Mouse (Mus musculus): ENCODE measurements around the gene Gm1043.

Gene Gm1043

DNA sequence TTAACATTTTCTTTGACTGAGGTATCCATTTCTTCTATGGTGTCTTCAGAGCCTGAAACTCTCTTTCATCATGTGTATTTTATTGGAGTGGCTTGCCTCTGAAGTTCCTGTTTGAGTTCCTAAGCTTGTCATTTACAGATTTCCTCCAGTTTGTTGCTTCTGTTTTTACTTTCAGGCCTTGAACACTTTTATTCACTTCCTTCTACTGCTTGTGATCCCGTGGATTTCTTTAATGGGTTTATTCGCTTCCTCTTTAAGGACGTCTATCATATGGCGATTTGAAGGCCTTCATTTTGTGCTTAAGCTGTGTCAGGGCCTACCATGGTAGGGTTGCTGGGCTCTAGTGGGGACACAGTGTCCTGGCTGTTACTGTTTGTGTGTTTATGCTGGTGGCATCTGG, 11.5 kb upstream of the Gm1043 start:
- no peak for DNase-seq

DNA sequence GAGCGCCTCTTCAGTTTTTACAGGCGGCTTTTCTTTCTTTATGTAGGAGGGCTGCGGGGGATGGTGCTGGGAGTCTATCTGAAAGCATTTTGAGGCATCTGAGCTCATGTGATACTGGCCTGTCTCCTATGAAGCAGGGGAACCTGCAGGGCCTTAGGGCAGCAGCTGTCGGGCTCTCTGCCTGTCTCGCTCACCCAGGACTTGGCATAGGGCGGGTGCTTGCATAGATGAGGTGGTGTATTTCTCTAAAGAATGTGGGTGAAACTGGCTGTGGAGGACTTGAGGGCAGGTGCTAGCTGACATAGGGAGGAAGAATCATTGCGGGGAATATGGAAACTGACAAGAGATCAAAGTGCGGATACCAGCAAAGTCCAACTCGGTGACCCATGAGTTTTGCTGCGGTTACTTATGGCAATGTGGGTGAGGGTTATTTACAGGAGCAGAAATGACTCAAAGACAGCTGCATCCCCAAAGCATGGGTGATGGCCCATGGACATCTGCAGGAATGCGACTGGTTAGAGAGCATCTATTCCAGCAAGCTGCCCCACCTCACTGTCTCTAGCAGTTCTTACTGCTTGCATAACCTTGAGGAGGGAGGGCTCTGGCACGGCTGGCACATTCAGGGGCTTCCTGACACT, 8.4 kb upstream of the Gm1043 start:
- peak in 1 of 2 experiments; percentile 19 for DNase-seq

DNA sequence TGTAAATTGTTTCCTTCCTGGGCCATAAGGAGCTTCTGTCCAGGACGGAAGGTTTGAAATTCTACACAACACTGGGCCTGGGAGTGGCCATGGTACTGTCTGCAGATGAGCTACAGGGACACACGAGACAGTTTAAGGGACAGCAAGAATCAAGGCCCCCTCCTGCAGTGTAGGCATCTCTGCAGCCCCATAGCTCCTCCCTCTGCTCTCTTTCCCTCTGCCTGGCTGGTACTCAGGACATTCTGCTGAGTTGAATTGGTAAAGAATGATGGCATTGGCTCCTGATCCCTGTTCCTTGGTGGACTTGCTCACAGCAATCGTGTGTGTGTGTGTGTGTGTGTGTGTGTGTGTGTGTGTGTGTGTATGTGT, 7.9 kb upstream of the Gm1043 start:
- no peak for DNase-seq

DNA sequence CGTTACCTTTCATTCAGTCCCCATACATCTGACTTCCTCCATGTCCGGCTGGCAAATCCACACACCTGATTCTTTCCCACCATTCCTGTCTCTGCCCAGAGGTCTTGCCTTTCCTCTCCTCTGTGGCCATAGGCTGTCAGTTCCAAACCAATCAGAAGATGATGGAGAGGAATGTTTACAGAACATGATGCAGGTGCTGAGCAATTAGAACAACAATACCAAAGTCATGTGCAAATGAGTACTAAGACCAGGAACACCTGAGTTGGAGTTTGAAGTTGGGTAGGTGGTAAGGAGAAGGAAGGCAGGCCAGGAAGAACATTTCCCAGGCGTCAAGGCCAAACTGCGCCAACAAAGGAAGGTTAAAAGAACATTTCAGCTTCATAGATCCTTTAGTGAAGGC, 5.7 kb upstream of the Gm1043 start:
- DNase-seq: no peak

DNA sequence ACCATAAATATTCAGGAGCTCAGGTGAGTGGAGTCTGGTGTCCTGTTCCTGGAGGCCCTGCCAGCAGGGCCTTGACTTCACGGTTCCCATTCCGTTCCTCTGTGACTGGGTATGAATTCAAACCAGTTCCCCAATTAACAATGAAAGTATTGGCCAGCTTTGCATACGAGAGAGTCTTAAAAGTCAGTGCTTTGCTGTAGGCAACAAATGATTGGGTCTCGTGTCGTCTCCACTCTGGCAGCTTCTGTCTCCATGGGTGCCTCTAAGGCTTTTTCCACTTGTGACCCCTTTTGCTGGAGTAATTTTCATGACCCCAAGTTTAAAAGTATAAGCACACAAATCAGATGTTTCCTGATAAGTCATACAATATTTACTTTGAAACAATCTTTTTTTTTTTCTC, 4.6 kb upstream of the Gm1043 start:
- no peak for DNase-seq

DNA sequence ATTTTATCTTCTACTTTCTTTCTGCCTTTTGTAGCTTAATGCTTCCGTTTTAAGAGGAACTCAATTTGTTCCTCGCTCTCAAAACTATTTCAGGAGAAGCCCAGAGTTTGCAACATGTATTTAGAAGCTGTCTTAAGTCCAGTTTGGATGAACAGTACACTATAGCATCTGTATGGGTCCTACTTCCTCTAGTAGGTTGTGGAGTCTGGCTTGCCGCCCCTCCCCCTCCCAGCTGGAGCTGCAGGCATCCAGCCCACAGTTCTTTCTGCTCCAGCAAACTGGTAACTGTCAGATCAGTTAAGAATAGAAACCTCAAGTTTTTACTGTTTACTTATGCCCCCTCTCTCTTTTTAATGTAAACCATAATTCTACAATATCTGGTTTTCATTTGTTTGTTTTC, 2.8 kb upstream of the Gm1043 start:
- peak; percentile 36 to 65 for DNase-seq

DNA sequence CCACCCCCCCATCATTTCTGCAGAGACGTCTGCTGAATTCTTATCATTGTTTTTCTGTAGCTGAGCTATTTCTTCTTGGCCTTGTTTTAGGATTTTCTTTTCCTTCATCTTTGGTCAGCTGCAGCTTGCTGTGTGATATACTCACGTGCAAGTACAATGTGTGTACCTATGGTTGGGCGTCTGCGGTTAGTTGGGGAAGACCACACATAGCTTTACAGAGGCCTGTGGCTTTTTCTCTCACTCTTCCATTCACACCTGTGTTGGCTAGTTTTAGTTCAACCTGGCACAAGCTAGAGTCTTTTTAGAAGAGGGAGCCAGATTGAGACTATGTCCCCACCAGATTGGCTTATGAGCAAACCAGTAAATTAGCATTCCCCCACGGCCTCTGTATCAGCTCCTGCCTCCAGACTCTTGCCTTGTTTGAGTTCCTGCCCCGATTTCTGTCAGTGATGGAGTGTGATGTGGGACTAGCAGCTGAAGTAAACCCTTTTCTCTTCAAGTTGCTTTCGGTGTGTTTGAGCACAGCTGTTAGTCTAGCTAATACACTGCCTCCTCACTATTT, 1.9 kb upstream of the Gm1043 start:
- no peak for DNase-seq

DNA sequence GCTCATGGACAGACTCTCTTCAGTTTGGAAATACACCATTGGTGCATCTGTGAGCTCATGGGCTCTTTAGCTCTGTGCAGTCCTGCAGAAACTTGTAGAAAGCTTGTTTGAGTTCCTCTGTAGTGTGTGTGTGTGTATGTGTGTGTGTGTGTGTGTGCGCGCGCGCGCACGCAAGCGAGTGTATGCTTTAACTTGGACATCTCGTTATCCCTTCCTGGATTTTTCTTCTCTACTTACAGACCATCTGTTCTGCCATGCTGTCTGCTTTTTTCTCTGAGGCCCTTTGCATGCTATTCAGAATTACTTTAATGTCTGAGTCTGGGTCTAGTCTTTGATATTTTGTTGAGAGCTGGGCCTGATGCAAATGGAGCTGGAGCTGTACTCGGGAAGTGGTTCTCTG, 1.3 kb upstream of the Gm1043 start:
- DNase-seq: no peak

DNA sequence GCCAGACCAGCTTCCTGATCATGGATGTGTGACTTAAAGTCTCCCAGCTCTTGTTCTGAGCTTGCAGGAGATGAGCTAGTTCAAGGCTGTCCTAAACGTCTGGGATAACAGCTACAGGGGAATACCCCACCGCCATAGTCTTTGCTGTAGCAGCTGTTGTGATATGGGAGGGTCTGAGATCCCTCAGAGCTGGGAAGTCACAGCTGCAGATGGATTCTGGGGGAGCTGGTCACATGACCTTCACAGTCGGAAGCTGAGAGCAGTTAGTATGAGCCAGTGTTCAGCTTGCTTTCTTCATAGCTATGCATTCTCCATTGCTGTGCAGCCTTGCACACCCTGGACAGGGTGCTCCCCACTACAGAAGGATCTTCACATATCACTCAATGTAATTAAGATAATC, 748 bp downstream of the Gm1043 start:
- DNase-seq: no peak

DNA sequence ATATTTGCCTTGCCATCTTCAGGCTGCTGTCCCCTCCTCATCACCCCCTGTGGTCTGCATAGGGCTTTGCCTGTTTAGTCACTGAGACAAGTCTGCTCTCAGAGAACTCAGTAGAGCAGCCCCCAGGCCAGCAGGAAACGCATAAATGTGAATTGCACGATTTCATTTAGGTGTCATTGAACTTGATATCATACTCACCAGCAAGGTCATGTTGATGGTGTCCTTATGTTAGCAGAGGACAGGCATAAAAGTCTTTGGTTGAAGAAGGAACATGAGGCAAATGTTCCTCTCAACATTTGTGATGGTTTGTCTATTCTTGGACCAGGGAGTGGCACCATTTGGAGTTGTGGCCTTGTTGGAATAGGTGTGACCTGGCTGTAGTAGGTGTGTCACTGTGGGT, 2.6 kb downstream of the Gm1043 start:
- no peak for DNase-seq

DNA sequence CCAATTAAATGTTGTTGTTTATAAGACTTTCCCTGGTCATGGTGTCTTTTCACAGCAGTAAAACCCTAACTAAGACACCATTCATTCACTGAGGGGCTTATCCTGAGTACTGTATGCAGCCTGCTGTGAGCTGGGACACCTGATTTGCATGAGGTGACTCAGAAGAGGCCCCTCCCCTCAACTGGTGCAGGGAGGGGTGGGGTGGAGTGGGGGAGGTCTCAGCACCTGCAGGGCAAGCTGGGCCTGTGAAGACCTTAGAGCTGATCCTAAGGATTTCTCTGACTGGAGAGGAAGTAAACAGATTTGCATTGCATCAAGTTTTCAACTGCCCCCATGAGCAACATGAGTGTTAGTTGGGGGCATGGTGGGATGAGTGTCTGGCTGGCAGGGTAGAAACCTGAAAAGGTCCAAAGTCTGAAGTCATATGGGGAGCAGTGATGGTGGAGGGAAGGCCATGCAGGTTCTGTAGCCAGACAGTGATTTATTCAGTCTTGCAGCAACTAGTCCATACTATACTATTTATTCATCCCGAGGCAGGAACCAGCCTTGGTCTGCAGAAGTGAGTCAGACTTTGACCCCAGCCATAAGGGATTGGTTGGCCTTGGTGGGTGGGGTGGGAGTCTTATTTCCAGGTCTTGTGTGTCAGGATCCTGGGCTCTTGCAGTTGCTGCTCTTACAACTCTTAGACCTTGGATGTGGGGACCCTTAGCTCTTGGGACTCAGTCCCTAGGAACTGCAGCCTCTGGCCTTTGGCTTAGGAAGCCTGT, 3.4 kb downstream of the Gm1043 start:
- DNase-seq: no peak

DNA sequence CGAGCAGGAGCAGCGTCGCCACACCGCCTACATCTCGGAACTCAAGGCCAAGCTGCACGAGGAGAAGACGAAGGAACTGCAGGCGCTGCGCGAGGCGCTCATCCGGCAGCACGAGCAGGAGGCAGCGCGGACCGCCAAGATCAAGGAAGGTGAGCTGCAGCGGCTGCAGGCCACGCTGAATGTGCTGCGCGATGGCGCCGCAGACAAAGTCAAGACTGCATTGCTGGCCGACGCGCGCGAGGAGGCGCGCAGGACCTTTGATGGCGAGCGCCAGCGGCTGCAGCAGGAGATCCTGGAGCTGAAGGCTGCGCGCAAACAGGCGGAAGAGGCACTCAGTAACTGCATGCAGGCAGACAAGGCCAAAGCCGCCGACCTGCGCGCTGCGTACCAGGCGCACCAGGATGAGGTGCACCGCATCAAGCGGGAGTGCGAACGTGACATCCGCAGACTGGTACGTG, 6.0 kb downstream of the Gm1043 start:
- DNase-seq: peak; percentile 70 to 75

DNA sequence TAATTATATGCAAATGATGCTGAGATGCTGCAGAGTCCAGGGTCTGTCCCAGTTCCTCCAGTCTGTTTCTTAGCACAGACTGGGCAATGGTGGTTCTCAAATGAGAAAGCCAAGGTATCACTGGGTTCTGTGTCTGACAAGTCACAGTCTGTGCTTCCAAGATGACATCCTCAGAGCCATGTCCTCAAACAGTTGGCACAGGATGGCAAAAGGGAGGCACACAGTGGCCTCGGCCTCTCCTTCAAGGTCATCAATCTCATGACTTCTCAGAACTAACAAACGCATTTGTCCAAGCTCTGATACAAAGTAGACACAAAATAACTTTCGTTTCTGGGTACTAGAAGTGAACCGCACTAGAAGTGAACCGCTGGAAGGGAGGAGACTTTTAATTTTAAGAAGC, 9.8 kb downstream of the Gm1043 start:
- no peak for DNase-seq

DNA sequence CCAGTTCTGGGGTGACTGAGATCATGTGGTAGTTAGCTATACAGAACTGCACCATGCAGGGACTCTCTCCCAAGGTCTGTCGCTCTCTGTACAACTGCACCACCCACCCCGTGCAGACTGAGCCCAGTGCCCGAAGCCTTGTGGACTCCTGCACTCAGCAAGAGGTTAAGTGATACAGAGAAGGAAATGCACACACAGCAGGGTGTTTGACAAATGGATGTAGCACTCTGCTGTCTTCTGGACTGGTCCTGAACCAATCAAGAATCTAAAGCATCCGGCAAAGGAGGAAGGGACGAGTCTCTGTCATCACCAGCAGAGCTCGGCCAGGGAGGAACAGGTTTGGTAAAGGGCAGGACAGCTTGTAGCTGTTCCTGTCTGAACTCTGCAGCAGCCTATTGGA, 12.4 kb downstream of the Gm1043 start:
- DNase-seq: no peak

DNA sequence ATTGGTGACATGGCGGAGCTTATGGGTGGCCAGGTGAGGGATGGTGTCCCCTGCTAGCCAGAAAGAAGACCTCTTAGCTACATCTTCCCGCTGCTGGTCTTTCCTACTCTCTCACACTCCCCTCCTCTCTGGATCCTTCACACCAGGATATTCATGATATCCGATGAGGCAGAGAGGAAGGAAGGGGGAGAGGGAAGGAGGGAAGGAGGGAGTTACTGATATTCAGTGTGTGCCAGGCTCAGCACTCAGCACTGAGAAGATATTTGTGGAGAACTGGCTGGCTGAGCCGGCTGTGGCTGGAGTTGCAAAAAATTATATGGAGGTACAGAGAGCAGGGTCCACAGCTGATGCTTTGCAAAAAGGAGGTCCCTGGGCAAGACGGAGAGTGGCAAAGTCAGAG, 15.6 kb downstream of the Gm1043 start:
- DNase-seq: no peak

DNA sequence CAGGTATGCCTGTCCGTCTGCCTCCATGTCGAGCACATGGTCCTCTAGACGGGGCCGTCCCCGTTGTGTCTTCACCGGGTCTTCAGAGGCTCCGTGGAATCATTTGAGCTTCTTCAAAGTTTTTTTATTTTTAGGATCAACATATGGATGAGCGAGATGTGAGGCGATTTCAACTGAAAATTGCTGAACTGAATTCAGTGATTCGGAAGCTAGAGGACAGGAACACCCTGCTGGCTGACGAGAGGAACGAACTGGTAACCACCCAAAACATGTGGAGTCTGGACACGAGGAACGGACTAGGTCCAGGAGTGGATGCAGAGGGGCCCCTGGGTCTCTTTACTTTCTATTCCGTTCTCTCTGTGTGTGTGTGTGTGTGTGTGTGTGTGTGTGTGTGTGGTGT, 16.5 kb downstream of the Gm1043 start:
- no peak for DNase-seq

DNA sequence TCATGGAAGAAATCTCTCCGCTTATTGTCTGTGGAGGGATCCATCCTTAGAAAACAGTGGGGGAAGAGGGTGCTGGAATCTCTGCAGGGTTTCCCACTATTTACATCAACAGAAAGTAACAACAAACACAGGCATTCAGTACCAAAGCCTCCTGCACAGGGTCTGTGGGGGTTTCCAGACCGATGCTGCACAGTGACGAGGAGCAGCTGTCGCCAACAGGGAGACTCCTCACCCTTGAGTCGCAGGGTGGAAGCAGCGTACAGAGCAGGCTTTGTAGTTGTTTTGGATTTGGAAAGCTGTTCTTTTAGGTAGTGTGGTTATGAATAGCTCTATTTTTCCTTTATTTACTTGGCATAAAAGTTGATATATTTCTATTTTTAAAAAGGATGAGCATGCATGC, 16.9 kb downstream of the Gm1043 start:
- DNase-seq: no peak

DNA sequence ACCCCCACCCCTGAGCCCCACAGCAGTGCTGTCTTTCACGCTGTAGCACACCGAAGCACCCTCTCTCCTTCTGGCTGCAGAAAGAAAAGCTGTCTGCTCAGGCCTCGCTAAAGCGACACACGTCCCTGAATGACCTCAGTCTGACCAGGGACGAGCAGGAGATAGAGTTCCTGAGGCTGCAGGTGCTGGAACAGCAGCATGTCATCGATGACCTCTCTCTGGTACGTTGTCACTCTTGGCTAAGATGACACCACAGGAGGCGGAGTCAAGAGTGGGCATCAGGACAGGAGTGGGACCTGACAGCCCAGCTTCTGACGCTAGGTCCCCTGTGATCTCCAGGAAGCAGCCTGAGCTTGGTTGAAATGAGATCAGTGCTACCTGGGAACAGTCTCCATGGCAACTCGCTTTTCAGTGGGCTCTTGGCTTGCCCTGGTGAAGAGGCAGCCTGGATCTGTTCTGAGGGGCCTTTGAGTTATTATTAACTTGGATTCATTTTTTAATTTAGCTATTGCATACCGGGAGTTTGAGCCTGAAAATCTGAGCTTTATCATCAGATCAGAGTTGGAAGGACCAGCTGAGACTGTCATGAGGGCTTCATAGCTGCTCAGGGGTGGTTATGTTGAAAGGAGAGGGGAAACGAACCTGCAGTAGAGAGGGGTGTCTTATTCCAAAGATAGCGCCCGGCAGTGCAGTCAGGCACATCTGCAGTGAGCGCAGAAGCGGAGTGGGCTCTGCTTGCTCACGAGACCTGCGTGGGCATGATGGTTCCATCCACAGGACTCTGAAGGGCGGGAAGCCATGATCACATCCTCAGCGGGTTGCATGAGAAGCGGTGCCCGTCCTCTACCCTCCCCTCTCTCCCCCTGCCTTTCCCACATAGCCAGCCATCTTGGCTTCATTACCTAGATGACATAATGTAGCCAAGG, 20.6 kb downstream of the Gm1043 start:
- no peak for DNase-seq

DNA sequence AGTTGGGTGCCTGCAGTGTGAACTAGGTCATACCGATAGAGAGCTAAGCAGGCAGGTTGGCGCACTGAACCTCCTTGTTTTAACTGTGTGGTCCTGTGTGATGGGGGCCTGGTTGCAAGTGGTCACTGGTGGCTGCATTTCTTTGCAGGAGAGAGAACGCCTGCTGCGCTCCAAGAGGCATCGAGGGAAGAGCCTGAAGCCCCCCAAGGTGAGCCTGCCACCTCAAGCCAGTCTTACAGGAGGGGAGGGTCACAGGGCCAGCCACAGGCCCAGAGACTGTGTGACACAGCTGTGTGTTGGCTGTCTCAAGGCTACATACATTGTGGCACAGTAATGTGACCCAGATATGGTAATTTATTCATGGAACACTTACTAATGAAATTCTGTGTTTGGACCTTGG, 21.9 kb downstream of the Gm1043 start:
- DNase-seq: no peak

DNA sequence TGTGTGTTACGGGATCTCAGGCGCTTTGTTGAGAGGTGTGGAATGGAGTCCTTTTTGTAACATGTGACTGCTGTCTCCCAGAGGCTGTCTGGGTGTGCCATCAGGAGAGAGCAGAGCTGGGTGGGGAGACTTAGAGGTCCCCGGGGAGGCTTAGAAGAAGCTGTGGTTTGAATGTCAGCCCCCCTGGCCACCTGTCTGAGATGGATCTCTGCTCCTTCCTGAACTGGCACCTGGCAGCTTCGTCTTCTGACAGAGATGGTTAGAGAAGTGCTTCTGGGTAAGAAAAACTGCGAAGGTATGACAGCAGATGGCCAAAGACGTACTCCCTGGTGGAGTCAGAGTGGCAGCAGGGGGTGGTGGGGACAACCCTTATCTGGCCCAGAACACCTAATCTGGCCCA, 22.4 kb downstream of the Gm1043 start:
- DNase-seq: peak in 1 of 2 experiments; percentile 29

DNA sequence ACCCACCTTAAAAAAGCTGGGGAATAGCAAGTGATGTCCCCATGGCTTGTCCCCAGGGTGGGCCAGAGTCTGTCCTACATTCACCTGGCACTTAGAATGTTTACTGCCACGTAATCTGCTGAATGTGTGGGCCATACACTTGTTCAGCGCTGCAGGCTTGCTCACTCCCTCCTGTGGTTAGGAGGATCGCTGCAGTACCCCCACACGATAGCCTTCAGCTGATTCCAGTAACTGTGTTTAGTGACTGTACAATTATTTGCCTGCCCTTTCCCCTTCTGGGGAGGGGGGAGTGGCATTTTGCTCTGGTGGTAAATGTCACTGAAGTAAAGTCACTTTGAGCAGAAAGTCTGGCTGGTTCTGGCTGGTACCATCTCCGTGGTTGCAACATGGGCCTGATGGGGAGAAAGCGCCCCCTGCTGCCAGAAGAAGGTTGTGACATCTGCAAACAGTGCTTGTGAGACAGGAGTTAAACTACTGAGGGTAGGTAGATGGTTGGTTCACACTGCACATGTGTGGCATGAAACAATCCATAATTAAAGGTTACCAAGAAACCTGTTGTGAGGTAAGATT, 24.2 kb downstream of the Gm1043 start:
- DNase-seq: peak; percentile 85 to 88

DNA sequence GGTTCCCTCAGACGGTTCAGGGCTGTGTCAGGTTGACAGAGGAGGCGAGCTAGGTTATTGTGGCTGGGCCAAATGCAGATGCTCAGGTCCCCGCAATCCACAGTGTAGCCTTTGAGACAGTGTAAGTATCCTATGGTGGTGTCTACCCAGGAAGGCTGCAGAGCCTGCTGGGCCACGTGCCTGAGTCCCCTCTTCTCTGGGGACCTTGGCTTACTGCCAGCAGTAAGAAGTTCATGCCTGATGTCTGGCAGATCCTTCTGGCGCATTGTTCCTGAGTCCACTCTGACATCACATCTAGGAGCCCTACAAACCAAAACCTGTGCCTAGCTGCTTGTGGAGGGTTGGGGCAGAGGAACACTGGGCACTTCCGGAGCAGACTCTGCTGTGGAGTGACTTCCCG, 27.2 kb downstream of the Gm1043 start:
- no peak for DNase-seq

DNA sequence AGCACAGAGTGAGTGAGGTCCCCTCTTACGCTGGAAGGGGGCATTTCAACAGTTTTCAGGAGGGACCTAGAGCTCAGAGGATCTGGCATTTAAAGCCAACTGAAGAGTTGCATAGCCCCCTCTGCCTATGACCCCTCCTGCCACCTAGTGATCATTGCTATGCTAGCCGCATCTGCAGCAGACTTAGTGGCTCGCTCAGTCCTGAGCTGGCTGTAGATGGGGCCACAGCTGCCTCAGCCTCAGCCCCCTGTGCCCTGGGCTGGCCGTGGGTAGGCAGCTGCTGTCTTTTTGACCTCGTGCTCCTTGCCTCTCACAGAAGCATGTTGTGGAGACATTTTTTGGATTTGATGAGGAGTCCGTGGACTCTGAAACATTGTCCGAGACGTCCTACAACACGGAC, 32.0 kb downstream of the Gm1043 start:
- DNase-seq: no peak
